Mouse (Mus musculus) ES-Bruce4 (cell line): ENCODE measurements around the gene Hcfc2. TPM values are rescaled to one million over a fixed set of nuclear protein-coding genes. Genes with fewer than 3 reads are reported as not detected.
A peak's percentile ranks its signal among the peaks of the same experiment; 100 is the strongest.

Experiments
- H3K27ac ChIP-seq: 2 replicates; pipeline ENCODE4 v1.5.1; 2012; ENCODE audit warnings: low read length, inconsistent platforms; ENCODE audit not compliant: insufficient read depth
- H3K27me3 ChIP-seq: 2 replicates; pipeline ENCODE4 v1.6.1; 2012; ENCODE audit warnings: mild to moderate bottlenecking, low read length, inconsistent platforms; ENCODE audit not compliant: control insufficient read depth, poor library complexity, insufficient read depth, severe bottlenecking
- H3K36me3 ChIP-seq: 2 replicates; pipeline ENCODE4 v1.6.1; 2012; ENCODE audit warnings: inconsistent platforms, mild to moderate bottlenecking, low read length, moderate library complexity; ENCODE audit not compliant: control insufficient read depth, poor library complexity, insufficient read depth, severe bottlenecking
- H3K4me1 ChIP-seq: one replicate; pipeline ENCODE4 v1.8.1; 2011; ENCODE audit warnings: low read length; ENCODE audit not compliant: control insufficient read depth, insufficient read depth
- H3K4me3 ChIP-seq: 2 replicates; pipeline ENCODE4 v1.5.1; 2011; ENCODE audit warnings: low read depth, mild to moderate bottlenecking, low read length
- H3K9ac ChIP-seq: 2 replicates; pipeline ENCODE4 v1.6.1; 2012; ENCODE audit warnings: low read depth, mild to moderate bottlenecking, inconsistent platforms; ENCODE audit not compliant: poor library complexity, severe bottlenecking
- H3K9me3 ChIP-seq: replicated peaks from 2 replicates; pipeline ENCODE4 v1.6.1; 2012; ENCODE audit warnings: mild to moderate bottlenecking, low read length, inconsistent platforms; ENCODE audit not compliant: control insufficient read depth, poor library complexity, insufficient read depth, severe bottlenecking
- CTCF ChIP-seq: IDR thresholded peaks from one replicate; pipeline ENCODE4 v1.8.1; 2011; ENCODE audit warnings: low read depth, low read length
- EP300 ChIP-seq: IDR thresholded peaks from 2 replicates; pipeline ENCODE4 v1.6.1; 2011; ENCODE audit warnings: low read depth, low read length; ENCODE audit not compliant: insufficient read depth
- POLR2A ChIP-seq: IDR thresholded peaks from one replicate; pipeline ENCODE4 v1.8.1; 2011; ENCODE audit warnings: low read length; ENCODE audit not compliant: insufficient read depth
- polyA plus RNA-seq: library from polyadenylated mRNA; stranded (reverse); fragments of >200 nt; gene quantifications from 2 replicates; pipeline ENCODE4 v1.2.4, GENCODE M21; 2011; ENCODE audit warnings: low read depth; ENCODE audit not compliant: missing spikeins, insufficient read depth, insufficient read length

Gene Hcfc2
- polyA plus RNA-seq, result 7.9 and 8.6 TPM in 2 replicates

GRCm38 (mm10) chr10:82695956-82696355 is at the start of gene Hcfc2:
Gene Hcfc2 (plus strand): TSS chr10:82696160.
- no peak for TF ChIP-seq EP300
- no peak for TF ChIP-seq POLR2A
- TF ChIP-seq CTCF, result no peak
- H3K4me3 ChIP-seq, result no peak within 1 kb of the TSS
- H3K9ac ChIP-seq, result no peak within 1 kb of the TSS
- peaks cover 3% of the 10 kb centered on the region for H3K4me1 ChIP-seq
- H3K36me3 ChIP-seq, result no peaks in the 10 kb centered on the region
- no peaks in the 10 kb centered on the region for H3K9me3 ChIP-seq
- H3K27me3 ChIP-seq, result peaks cover 3% of the 10 kb centered on the region
- H3K27ac ChIP-seq, result no peak within 1 kb of the TSS

GRCm38 (mm10) chr10:82647205-82647811 is 48.7 kb upstream of the Hcfc2 start:
- H3K4me3 ChIP-seq, result no peak overlapping the region
- H3K9me3 ChIP-seq, result no peaks in the 10 kb centered on the region
- peaks cover 4% of the 10 kb centered on the region for H3K4me1 ChIP-seq
- TF ChIP-seq POLR2A (no peak), EP300 (no peak)
- peaks cover 40% of the 10 kb centered on the region for H3K36me3 ChIP-seq
- no peak overlapping the region for H3K9ac ChIP-seq
- no peaks in the 10 kb centered on the region for H3K27me3 ChIP-seq
- H3K27ac ChIP-seq, result no peak overlapping the region

GRCm38 (mm10) chr10:82651221-82651620 is 44.7 kb upstream of the Hcfc2 start:
- peaks cover 16% of the 10 kb centered on the region for H3K36me3 ChIP-seq
- peaks cover 4% of the 10 kb centered on the region for H3K4me1 ChIP-seq
- TF ChIP-seq CTCF (no peak), EP300 (no peak), POLR2A (no peak)
- H3K9me3 ChIP-seq, result no peaks in the 10 kb centered on the region
- H3K27ac ChIP-seq, result no peak overlapping the region
- no peaks in the 10 kb centered on the region for H3K27me3 ChIP-seq
- no peak overlapping the region for H3K9ac ChIP-seq
- no peak overlapping the region for H3K4me3 ChIP-seq

GRCm38 (mm10) chr10:82652625-82653024 is 43.3 kb upstream of the Hcfc2 start:
- TF ChIP-seq POLR2A (no peak), EP300 (peak; percentile 88)

GRCm38 (mm10) chr10:82654581-82654980 is 41.4 kb upstream of the Hcfc2 start:
- peaks cover 5% of the 10 kb centered on the region; the same call in 1 of the 2 replicates for H3K36me3 ChIP-seq
- no peak overlapping the region for H3K9ac ChIP-seq
- no peak overlapping the region for H3K4me3 ChIP-seq
- H3K27ac ChIP-seq, result no peak overlapping the region
- H3K4me1 ChIP-seq, result peaks cover 4% of the 10 kb centered on the region
- no peaks in the 10 kb centered on the region for H3K27me3 ChIP-seq
- H3K9me3 ChIP-seq, result no peaks in the 10 kb centered on the region
- TF ChIP-seq CTCF (no peak), POLR2A (no peak), EP300 (no peak)

More at GRCm38 (mm10) chr10:82652625-82653024, 43.3 kb upstream of the Hcfc2 start:
- Histone ChIP-seq H3K4me1 (peaks cover 4% of the 10 kb centered on the region), H3K9me3 (no peaks in the 10 kb centered on the region), H3K9ac (no peak overlapping the region), H3K36me3 (peaks cover 6% of the 10 kb centered on the region), H3K27ac (peak overlapping the region; percentile 41), H3K4me3 (no peak overlapping the region), H3K27me3 (no peaks in the 10 kb centered on the region)

GRCm38 (mm10) chr10:82661820-82662219 is 34.1 kb upstream of the Hcfc2 start:
- TF ChIP-seq EP300 (no peak), CTCF (no peak), POLR2A (no peak)
- Histone ChIP-seq H3K27me3 (no peaks in the 10 kb centered on the region), H3K27ac (no peak overlapping the region), H3K36me3 (no peaks in the 10 kb centered on the region), H3K4me3 (no peak overlapping the region), H3K4me1 (no peaks in the 10 kb centered on the region), H3K9me3 (no peaks in the 10 kb centered on the region), H3K9ac (no peak overlapping the region)
